Mouse (Mus musculus) embryo, embryonic 10 days (tissue): ENCODE results near the gene Rsbn1.

Experiments
- DNase-seq: peaks from one replicate; pipeline ENCODE4 v3.0.0-alpha.2; 2015; ENCODE audit warnings: low spot score

The Rsbn1 gene

GRCm38 (mm10) chr3:103914010-103914669 lies at the start of gene Rsbn1:
Gene Rsbn1 (plus strand): TSS chr3:103914120.
- peak; percentile 98 for DNase-seq

GRCm38 (mm10) chr3:103864200-103864599 lies 49.7 kb upstream of the Rsbn1 start:
- no peak for DNase-seq

- DNase-seq = no peak
These were observed 46.4 kb upstream of the Rsbn1 start for GRCm38 (mm10) chr3:103867424-103867971.

GRCm38 (mm10) chr3:103868008-103868407 lies 45.9 kb upstream of the Rsbn1 start:
- DNase-seq = no peak

- no peak for DNase-seq
These were observed 41.2 kb upstream of the Rsbn1 start for GRCm38 (mm10) chr3:103872663-103873098.

GRCm38 (mm10) chr3:103874329-103874728 lies 39.6 kb upstream of the Rsbn1 start:
- no peak for DNase-seq

- DNase-seq = no peak
These were observed 28.0 kb upstream of the Rsbn1 start for GRCm38 (mm10) chr3:103885946-103886345.

- peak; percentile 69 for DNase-seq
These were observed 26.3 kb upstream of the Rsbn1 start for GRCm38 (mm10) chr3:103887581-103887980.

GRCm38 (mm10) chr3:103893374-103893773 lies 20.5 kb upstream of the Rsbn1 start:
- DNase-seq = no peak

GRCm38 (mm10) chr3:103904705-103905104 lies 9.2 kb upstream of the Rsbn1 start:
- peak; percentile 25 for DNase-seq

GRCm38 (mm10) chr3:103907335-103908030 lies 6.4 kb upstream of the Rsbn1 start:
- no peak for DNase-seq

- DNase-seq = no peak
These were observed 5.1 kb upstream of the Rsbn1 start for GRCm38 (mm10) chr3:103908781-103909180.

GRCm38 (mm10) chr3:103913451-103913961 lies 414 bp upstream of the Rsbn1 start:
- DNase-seq = peak; percentile 60

GRCm38 (mm10) chr3:103914732-103915508 lies 1.0 kb downstream of the Rsbn1 start:
- DNase-seq = peak; percentile 67

GRCm38 (mm10) chr3:103915509-103915896 lies 1.6 kb downstream of the Rsbn1 start:
- no peak for DNase-seq

GRCm38 (mm10) chr3:103916205-103916838 lies 2.4 kb downstream of the Rsbn1 start:
- no peak for DNase-seq

- DNase-seq = no peak
These were observed 2.9 kb downstream of the Rsbn1 start for GRCm38 (mm10) chr3:103916839-103917237.

GRCm38 (mm10) chr3:103920094-103920493 lies 6.2 kb downstream of the Rsbn1 start:
- no peak for DNase-seq

GRCm38 (mm10) chr3:103925302-103925701 lies 11.4 kb downstream of the Rsbn1 start:
- DNase-seq = no peak

GRCm38 (mm10) chr3:103927511-103927910 lies 13.6 kb downstream of the Rsbn1 start:
- DNase-seq = no peak

- DNase-seq = no peak
These were observed 31.1 kb downstream of the Rsbn1 start for GRCm38 (mm10) chr3:103944794-103945562.
